Mouse (Mus musculus): ENCODE measurements at regions not wholly inside any gene's neighbourhood (a gene's known extent, or its start where the extent isn't known, plus 50 kb on each side); places are given as distances from the start of the nearest gene placed in this dataset.
"Not testable (repeated sequence)": the region's sequence is repeated elsewhere in the genome, so short reads cannot be mapped to it uniquely, and the experiment has no call there.

GRCm38 (mm10) chr14:104410730-104411129, 57.1 kb downstream of the Pou4f1 start:
- DNase-seq (ENCODE audit: low spot score in 2 of 2): no peak

- DNase-seq (ENCODE audit: low spot score in 2 of 2): no peak
Measured at GRCm38 (mm10) chr14:104410292-104410691, 57.5 kb downstream of the Pou4f1 start.

- DNase-seq (ENCODE audit: low spot score in 2 of 2): no peak
Measured at GRCm38 (mm10) chr14:104406062-104406461, 61.7 kb downstream of the Pou4f1 start.

- DNase-seq (ENCODE audit: low spot score in 2 of 2): no peak
Measured at GRCm38 (mm10) chr14:104389297-104390071, 78.3 kb downstream of the Pou4f1 start.

GRCm38 (mm10) chr14:104388879-104389278, 78.9 kb downstream of the Pou4f1 start:
- no peak for DNase-seq (ENCODE audit: low spot score in 2 of 2)

GRCm38 (mm10) chr14:104380986-104381385, 86.8 kb downstream of the Pou4f1 start:
- no peak for DNase-seq (ENCODE audit: low spot score in 2 of 2)

- DNase-seq (ENCODE audit: low spot score in 2 of 2): no peak
Measured at GRCm38 (mm10) chr14:104372776-104373175, 95.0 kb downstream of the Pou4f1 start.

GRCm38 (mm10) chr14:104356636-104357035, 111.2 kb downstream of the Pou4f1 start:
- DNase-seq (ENCODE audit: low spot score in 2 of 2): no peak

- DNase-seq (ENCODE audit: low spot score in 2 of 2): not testable (repeated sequence)
Measured at GRCm38 (mm10) chr14:104336783-104337182, 131.0 kb downstream of the Pou4f1 start.

GRCm38 (mm10) chr14:104326089-104326488, 141.7 kb downstream of the Pou4f1 start:
- DNase-seq (ENCODE audit: low spot score in 2 of 2): peak in 1 of 2 experiments; percentile 1

- DNase-seq (ENCODE audit: low spot score in 2 of 2): no peak
Measured at GRCm38 (mm10) chr14:104300141-104300540, 167.7 kb downstream of the Pou4f1 start.

GRCm38 (mm10) chr14:104298312-104298711, 169.5 kb downstream of the Pou4f1 start:
- no peak for DNase-seq (ENCODE audit: low spot score in 2 of 2)

- no peak for DNase-seq (ENCODE audit: low spot score in 2 of 2)
Measured at GRCm38 (mm10) chr14:104297316-104298311, 170.2 kb downstream of the Pou4f1 start.

- no peak for DNase-seq (ENCODE audit: low spot score in 2 of 2)
Measured at GRCm38 (mm10) chr14:104293814-104294213, 174.0 kb downstream of the Pou4f1 start.

- no peak for DNase-seq (ENCODE audit: low spot score in 2 of 2)
Measured at GRCm38 (mm10) chr14:104293147-104293546, 174.7 kb downstream of the Pou4f1 start.

- no peak for DNase-seq (ENCODE audit: low spot score in 2 of 2)
Measured at GRCm38 (mm10) chr14:104280353-104280752, 187.4 kb downstream of the Pou4f1 start.

- DNase-seq (ENCODE audit: low spot score in 2 of 2): peak in 1 of 2 experiments; percentile 1
Measured at GRCm38 (mm10) chr14:104279890-104280289, 187.9 kb downstream of the Pou4f1 start.

- DNase-seq (ENCODE audit: low spot score in 2 of 2): no peak
Measured at GRCm38 (mm10) chr14:104274752-104275151, 193.0 kb downstream of the Pou4f1 start.

GRCm38 (mm10) chr14:104264919-104265764, 202.7 kb downstream of the Pou4f1 start:
- no peak for DNase-seq (ENCODE audit: low spot score in 2 of 2)

GRCm38 (mm10) chr14:104216965-104217364, 250.8 kb downstream of the Pou4f1 start:
- DNase-seq (ENCODE audit: low spot score in 2 of 2): no peak

- peak in 1 of 2 experiments; percentile 9 for DNase-seq (ENCODE audit: low spot score in 2 of 2)
Measured at GRCm38 (mm10) chr14:104210719-104211118, 257.1 kb downstream of the Pou4f1 start.
